Mouse (Mus musculus) thymus, adult 2 months (tissue): Measurements from ENCODE around the gene Esyt1. TPM values are rescaled to one million over a fixed set of nuclear protein-coding genes. Genes with fewer than 3 reads are reported as not detected.
"Not testable (repeated sequence)": the region's sequence is repeated elsewhere in the genome, so short reads cannot be mapped to it uniquely, and the experiment has no call there.

Source experiments
- DNase-seq: peaks from one replicate; pipeline ENCODE4 v3.0.0; 2021
- H3K27ac ChIP-seq: fragments of 200-500 bp; 2 replicates; pipeline ENCODE4 v1.5.1; 2012; ENCODE audit warnings: low read length, control low read depth; ENCODE audit not compliant: control insufficient read depth, insufficient read depth
- H3K27me3 ChIP-seq: fragments of 200-500 bp; 2 replicates; pipeline ENCODE4 v1.6.1; 2012; ENCODE audit warnings: mild to moderate bottlenecking, low read length, moderate library complexity, mixed read lengths; ENCODE audit not compliant: control insufficient read depth, insufficient read depth
- H3K36me3 ChIP-seq: fragments of 200-500 bp; 2 replicates; pipeline ENCODE4 v1.6.1; 2012; ENCODE audit warnings: mild to moderate bottlenecking, low read length, moderate library complexity; ENCODE audit not compliant: control insufficient read depth, insufficient read depth
- H3K4me1 ChIP-seq: fragments of 200-500 bp; replicated peaks from 2 replicates; pipeline ENCODE4 v1.6.1; 2012; ENCODE audit warnings: low read length; ENCODE audit not compliant: control insufficient read depth, insufficient read depth
- H3K4me3 ChIP-seq: fragments of 200-500 bp; 2 replicates; pipeline ENCODE4 v1.5.1; 2012; ENCODE audit warnings: mild to moderate bottlenecking, low read length, control low read depth, moderate library complexity; ENCODE audit not compliant: control insufficient read depth, insufficient read depth
- CTCF ChIP-seq: fragments of 200-500 bp; IDR thresholded peaks from 2 replicates; pipeline ENCODE4 v1.5.1; 2012; ENCODE audit warnings: mild to moderate bottlenecking, control low read depth, low read length, moderate library complexity, borderline replicate concordance; ENCODE audit not compliant: control insufficient read depth, poor library complexity, insufficient read depth; ENCODE audit errors: extremely low read depth
- POLR2A ChIP-seq: fragments of 200-500 bp; IDR thresholded peaks from 2 replicates; pipeline ENCODE4 v1.6.1; 2012; ENCODE audit warnings: mild to moderate bottlenecking, low read length, control low read depth, moderate library complexity; ENCODE audit not compliant: control insufficient read depth, poor library complexity, insufficient read depth; ENCODE audit errors: extremely low read depth
- WGBS: fragments of 180-500 bp; shearing (Covaris S2); methylation state at CpG from one replicate; pipeline ENCODE4 v1.1.7; 2018; 5-methylcytosine and 5-hydroxymethylcytosine counted together
- polyA plus RNA-seq: library from polyadenylated mRNA; depleted of rRNA; stranded (reverse); fragments of >200 nt; gene quantifications from 2 replicates; pipeline ENCODE4 v1.2.3, GENCODE M21; 2012

Gene Esyt1
- polyA plus RNA-seq, 1 experiment, result 146 TPM

GRCm38 (mm10) chr10:128493319-128493694 lies 32.4 kb downstream of the Esyt1 start:
- under 1% methylated on average over 12 of the region's 12 CpGs for WGBS
- peak overlapping the region; percentile 96 for H3K4me3 ChIP-seq
- TF ChIP-seq CTCF (no peak), POLR2A (no peak)
- DNase-seq, result no peak
- peak overlapping the region; percentile 70 for H3K27ac ChIP-seq
- peaks cover 31% of the 10 kb centered on the region for H3K4me1 ChIP-seq
- peaks cover 30% of the 10 kb centered on the region for H3K36me3 ChIP-seq
- H3K27me3 ChIP-seq, result no peaks in the 10 kb centered on the region

GRCm38 (mm10) chr10:128492633-128493311 lies 32.9 kb downstream of the Esyt1 start:
- Histone ChIP-seq H3K27ac (peak overlapping the region; percentile 70), H3K4me1 (peaks cover 29% of the 10 kb centered on the region), H3K36me3 (peaks cover 35% of the 10 kb centered on the region), H3K27me3 (no peaks in the 10 kb centered on the region), H3K4me3 (peak overlapping the region; percentile 96)
- DNase-seq, result peak; percentile 38
- 12% methylated on average over 12 of the region's 12 CpGs for WGBS
- TF ChIP-seq POLR2A (no peak), CTCF (no peak)

GRCm38 (mm10) chr10:128492051-128492450 lies 33.6 kb downstream of the Esyt1 start:
- not testable (repeated sequence) for H3K27me3 ChIP-seq, DNase-seq, H3K27ac ChIP-seq, H3K4me3 ChIP-seq
- Histone ChIP-seq H3K36me3 (peaks cover 42% of the 10 kb centered on the region), H3K4me1 (peaks cover 29% of the 10 kb centered on the region)
- WGBS, result 52% methylated on average over 8 of the region's 8 CpGs

GRCm38 (mm10) chr10:128491495-128491894 lies 34.2 kb downstream of the Esyt1 start:
- Histone ChIP-seq H3K27me3 (no peaks in the 10 kb centered on the region), H3K36me3 (peaks cover 45% of the 10 kb centered on the region), H3K27ac (no peak overlapping the region), H3K4me1 (peaks cover 29% of the 10 kb centered on the region), H3K4me3 (no peak overlapping the region; the same call in 1 of the 2 replicates)
- WGBS, result 82% methylated on average over 6 of the region's 6 CpGs
- DNase-seq, result peak; percentile 11
- TF ChIP-seq CTCF, result no peak
- no peak for TF ChIP-seq POLR2A

- H3K27me3 ChIP-seq, result no peaks in the 10 kb centered on the region
- H3K27ac ChIP-seq, result no peak overlapping the region
- TF ChIP-seq POLR2A, result no peak
- TF ChIP-seq CTCF, result no peak
- peaks cover 51% of the 10 kb centered on the region for H3K36me3 ChIP-seq
- H3K4me3 ChIP-seq, result no peak overlapping the region
- 88% methylated on average over 5 of the region's 5 CpGs for WGBS
- peaks cover 29% of the 10 kb centered on the region for H3K4me1 ChIP-seq
- DNase-seq, result no peak
Measured at GRCm38 (mm10) chr10:128490912-128491311, 34.8 kb downstream of the Esyt1 start.

- H3K36me3 ChIP-seq, result peaks cover 58% of the 10 kb centered on the region
- H3K27me3 ChIP-seq, result no peaks in the 10 kb centered on the region
- DNase-seq, result no peak
- no peak overlapping the region for H3K27ac ChIP-seq
- no peak overlapping the region for H3K4me3 ChIP-seq
- TF ChIP-seq CTCF, result no peak
- no peak for TF ChIP-seq POLR2A
- WGBS, result 93% methylated on average over 5 of the region's 5 CpGs
- H3K4me1 ChIP-seq, result peaks cover 27% of the 10 kb centered on the region
Measured at GRCm38 (mm10) chr10:128490232-128490631, 35.4 kb downstream of the Esyt1 start.

- Histone ChIP-seq H3K4me3 (no peak overlapping the region), H3K27me3 (no peaks in the 10 kb centered on the region), H3K36me3 (peaks cover 58% of the 10 kb centered on the region), H3K4me1 (peaks cover 22% of the 10 kb centered on the region), H3K27ac (no peak overlapping the region)
- no peak for TF ChIP-seq CTCF
- no peak for TF ChIP-seq POLR2A
- no peak for DNase-seq
- WGBS, result 90% methylated on average over 4 of the region's 4 CpGs
Measured at GRCm38 (mm10) chr10:128489785-128490184, 35.9 kb downstream of the Esyt1 start.
